Mouse (Mus musculus): Measurements from ENCODE around the gene Trim3. TPM values are rescaled to one million over a fixed set of nuclear protein-coding genes. Genes with fewer than 3 reads are reported as not detected.

Gene Trim3
- total RNA-seq (2012; rRNA removed) (3.5 and 4.7 TPM in 2 replicates), total RNA-seq (2014; rRNA removed) (2.2 TPM in 2 replicates), polyA plus RNA-seq (2012; ENCODE audit: insufficient read length, low read depth) (3.5 and 4.6 TPM in 2 replicates)

- Histone ChIP-seq H3K4me1 (ENCODE audit: control insufficient read depth in 1 of 2, insufficient read depth in 2 of 2) (peaks cover 3 to 28% of the 10 kb centered on the region in 2 experiments; a peak in 3 of 4 replicates), H3K79me2 (replicated peaks; ENCODE audit: control insufficient read depth, extremely low read depth, insufficient read depth, poor library complexity, severe bottlenecking) (no peaks in the 10 kb centered on the region), H3K36me3 (replicated peaks in 1 of 2; ENCODE audit: control insufficient read depth in 1 of 2, insufficient read depth in 1 of 2, low read length in 1 of 2) (peaks cover 18 to 37% of the 10 kb centered on the region in 2 experiments), H3K9ac (ENCODE audit: insufficient read depth, low read depth) (peak within 1 kb of the TSS; percentile 51), H3K9me3 (replicated peaks; ENCODE audit: low read length) (no peaks in the 10 kb centered on the region), H3K4me2 (ENCODE audit: insufficient read depth, low read depth, poor library complexity, severe bottlenecking) (peak within 1 kb of the TSS; percentile 84), H3K27me3 (replicated peaks) (peaks cover 9% of the 10 kb centered on the region), H3K4me3 (replicated peaks in 1 of 3; ENCODE audit: low read depth in 2 of 3, low read length in 2 of 3, poor library complexity in 1 of 3) (peak within 1 kb of the TSS; percentile 53 to 76 (median 69)), H3K27ac (ENCODE audit: insufficient read depth, low read depth) (no peak within 1 kb of the TSS)
- TF ChIP-seq NRF1 (IDR thresholded peaks at IDR 0.05; ENCODE audit: low read depth, low read length) (peak; percentile 64), JUND (conservative IDR thresholded peaks at IDR 0.05; ENCODE audit: low read depth, low read length) (no peak), MXI1 (IDR thresholded peaks at IDR 0.05; ENCODE audit: low read depth, low read length) (0 out of 2 replicates have a peak, but pooled peaks have one; percentile 20), BHLHE40 (IDR thresholded peaks at IDR 0.05; ENCODE audit: low read depth, low read length) (peak; percentile 85)
- dilution Hi-C loops (cut with MboI; ENCODE audit: extremely low pct_ligation_motif_present, extremely low pct_unique_long_range_greater_than_20kb, low sequenced_read_pairs), result no loop called here
- in situ Hi-C loops (cut with MboI; ENCODE audit: low pct_ligation_motif_present, low pct_unique_long_range_greater_than_20kb, low sequenced_read_pairs), result no loop called here
- DNase-seq (ENCODE audit: extremely low read depth), result peak; percentile 53
Measured at GRCm38 (mm10) chr7:105633127-105633800, at the start of gene Trim3. Trim3 (minus strand) TSS chr7:105633571.

GRCm38 (mm10) chr7:105650639-105651435 lies 17.5 kb upstream of the Trim3 start, which contains the start of gene Dnhd1:
Dnhd1 (plus strand) TSS chr7:105650827.
- peak within 1 kb of the TSS; percentile 95 for H3K4me2 ChIP-seq (ENCODE audit: insufficient read depth, low read depth, poor library complexity, severe bottlenecking)
- peak; percentile 70 for DNase-seq (ENCODE audit: extremely low read depth)
- 0 out of 2 replicates have a peak, but pooled peaks have one; percentile 41 for TF ChIP-seq MAZ (IDR thresholded peaks at IDR 0.05; ENCODE audit: low read depth, low read length)
- peak; percentile 25 for TF ChIP-seq RAD21 (IDR thresholded peaks at IDR 0.05; ENCODE audit: low read depth, low read length)
- peak; percentile 47 for TF ChIP-seq SMC3 (IDR thresholded peaks at IDR 0.05; ENCODE audit: low read depth, low read length)
- TF ChIP-seq NELFE (IDR thresholded peaks at IDR 0.05; ENCODE audit: low read depth, low read length), result no peak
- no peak for TF ChIP-seq NRF1 (IDR thresholded peaks at IDR 0.05; ENCODE audit: low read depth, low read length)
- TF ChIP-seq ELF1 (IDR thresholded peaks at IDR 0.05; ENCODE audit: low read depth, low read length), result no peak
- no peak for TF ChIP-seq MAX (IDR thresholded peaks at IDR 0.05; ENCODE audit: low read length)
- TF ChIP-seq USF1 (IDR thresholded peaks at IDR 0.05; ENCODE audit: low read depth, low read length), result no peak
- TF ChIP-seq SIN3A (IDR thresholded peaks at IDR 0.05; ENCODE audit: low read length), result no peak
- peak; percentile 15 to 74; a peak in 3 of 4 replicates for TF ChIP-seq CTCF (conservative IDR thresholded peaks at IDR 0.05 in 1 of 2, IDR thresholded peaks at IDR 0.05 in 1 of 2; ENCODE audit: low read depth in 2 of 2, low read length in 2 of 2)
- TF ChIP-seq ZKSCAN1 (IDR thresholded peaks at IDR 0.05; ENCODE audit: borderline replicate concordance, low read depth, low read length), result no peak
- H3K9ac ChIP-seq (ENCODE audit: insufficient read depth, low read depth), result peak within 1 kb of the TSS; percentile 61; the same call in 1 of the 2 replicates
- no peaks in the 10 kb centered on the region; a peak in 1 of 4 replicates for H3K4me1 ChIP-seq (ENCODE audit: control insufficient read depth in 1 of 2, insufficient read depth in 2 of 2)
- H3K36me3 ChIP-seq (replicated peaks in 1 of 2; ENCODE audit: control insufficient read depth in 1 of 2, insufficient read depth in 1 of 2, low read length in 1 of 2), result peaks cover 0 to 19% of the 10 kb centered on the region in 2 experiments
- H3K79me2 ChIP-seq (replicated peaks; ENCODE audit: control insufficient read depth, extremely low read depth, insufficient read depth, poor library complexity, severe bottlenecking), result no peaks in the 10 kb centered on the region
- dilution Hi-C loops (cut with MboI; ENCODE audit: extremely low pct_ligation_motif_present, extremely low pct_unique_long_range_greater_than_20kb, low sequenced_read_pairs) (no loop called here), in situ Hi-C loops (cut with MboI; ENCODE audit: low pct_ligation_motif_present, low pct_unique_long_range_greater_than_20kb, low sequenced_read_pairs) (no loop called here)
- peak within 1 kb of the TSS; percentile 36 to 65 (median 42) for H3K4me3 ChIP-seq (replicated peaks in 1 of 3; ENCODE audit: low read depth in 2 of 3, low read length in 2 of 3, poor library complexity in 1 of 3)
- H3K27ac ChIP-seq (ENCODE audit: insufficient read depth, low read depth), result no peak within 1 kb of the TSS
- H3K27me3 ChIP-seq (replicated peaks), result no peaks in the 10 kb centered on the region
- no peaks in the 10 kb centered on the region for H3K9me3 ChIP-seq (replicated peaks; ENCODE audit: low read length)
